Mouse (Mus musculus) frontal cortex, adult (tissue): ENCODE results near the gene Doc2b.

Experiments
- ATAC-seq: cut with Nextera tagmentation; 2 replicates; pipeline ENCODE4 v1.9.2; 2017; ENCODE audit warnings: mild to moderate bottlenecking, moderate library complexity, mixed read lengths; ENCODE audit not compliant: low TSS enrichment

Doc2b gene

GRCm38 (mm10) chr11:75796029-75796445 lies at the start of gene Doc2b:
Doc2b (minus strand) TSS chr11:75796049.
- ATAC-seq, result peak; percentile 91

GRCm38 (mm10) chr11:75842904-75843619 lies 47.2 kb upstream of the Doc2b start:
- ATAC-seq, result no peak

GRCm38 (mm10) chr11:75841503-75841902 lies 45.7 kb upstream of the Doc2b start:
- ATAC-seq, result no peak

GRCm38 (mm10) chr11:75839536-75840430 lies 43.9 kb upstream of the Doc2b start:
- ATAC-seq, result no peak; the same call in 1 of the 2 replicates

GRCm38 (mm10) chr11:75838861-75839426 lies 43.1 kb upstream of the Doc2b start:
- no peak for ATAC-seq

- no peak for ATAC-seq
Observed at GRCm38 (mm10) chr11:75836240-75836610, 40.4 kb upstream of the Doc2b start.

GRCm38 (mm10) chr11:75835587-75836239 lies 39.9 kb upstream of the Doc2b start:
- ATAC-seq, result no peak

GRCm38 (mm10) chr11:75833081-75833480 lies 37.2 kb upstream of the Doc2b start:
- ATAC-seq, result no peak

GRCm38 (mm10) chr11:75830386-75830785 lies 34.5 kb upstream of the Doc2b start:
- no peak for ATAC-seq

GRCm38 (mm10) chr11:75827414-75827813 lies 31.6 kb upstream of the Doc2b start:
- no peak for ATAC-seq

GRCm38 (mm10) chr11:75823506-75823905 lies 27.7 kb upstream of the Doc2b start:
- no peak for ATAC-seq

GRCm38 (mm10) chr11:75813085-75813484 lies 17.2 kb upstream of the Doc2b start:
- ATAC-seq, result no peak

GRCm38 (mm10) chr11:75811900-75812299 lies 16.1 kb upstream of the Doc2b start:
- no peak for ATAC-seq

- no peak for ATAC-seq
Observed at GRCm38 (mm10) chr11:75810526-75810925, 14.7 kb upstream of the Doc2b start.

GRCm38 (mm10) chr11:75807486-75807885 lies 11.6 kb upstream of the Doc2b start:
- ATAC-seq, result no peak

GRCm38 (mm10) chr11:75801771-75802550 lies 6.1 kb upstream of the Doc2b start:
- ATAC-seq, result no peak

- ATAC-seq, result no peak
Observed at GRCm38 (mm10) chr11:75801369-75801768, 5.5 kb upstream of the Doc2b start.

- ATAC-seq, result no peak
Observed at GRCm38 (mm10) chr11:75796536-75797246, 842 bp upstream of the Doc2b start.

- ATAC-seq, result no peak
Observed at GRCm38 (mm10) chr11:75795321-75795636, 570 bp downstream of the Doc2b start.

- no peak for ATAC-seq
Observed at GRCm38 (mm10) chr11:75794602-75795320, 1.1 kb downstream of the Doc2b start.
